Mouse (Mus musculus): ENCODE results near the gene Gm10031.

The Gm10031 gene

GRCm38 (mm10) chr1:156543999-156544398 is 20.2 kb downstream of the Gm10031 start:
- no peak for DNase-seq

GRCm38 (mm10) chr1:156558024-156558930 is 34.5 kb downstream of the Gm10031 start, which contains the start of gene Abl2:
Gene Abl2 (plus strand): TSS chr1:156558786.
- DNase-seq: peak; percentile 92 to 94

DNA sequence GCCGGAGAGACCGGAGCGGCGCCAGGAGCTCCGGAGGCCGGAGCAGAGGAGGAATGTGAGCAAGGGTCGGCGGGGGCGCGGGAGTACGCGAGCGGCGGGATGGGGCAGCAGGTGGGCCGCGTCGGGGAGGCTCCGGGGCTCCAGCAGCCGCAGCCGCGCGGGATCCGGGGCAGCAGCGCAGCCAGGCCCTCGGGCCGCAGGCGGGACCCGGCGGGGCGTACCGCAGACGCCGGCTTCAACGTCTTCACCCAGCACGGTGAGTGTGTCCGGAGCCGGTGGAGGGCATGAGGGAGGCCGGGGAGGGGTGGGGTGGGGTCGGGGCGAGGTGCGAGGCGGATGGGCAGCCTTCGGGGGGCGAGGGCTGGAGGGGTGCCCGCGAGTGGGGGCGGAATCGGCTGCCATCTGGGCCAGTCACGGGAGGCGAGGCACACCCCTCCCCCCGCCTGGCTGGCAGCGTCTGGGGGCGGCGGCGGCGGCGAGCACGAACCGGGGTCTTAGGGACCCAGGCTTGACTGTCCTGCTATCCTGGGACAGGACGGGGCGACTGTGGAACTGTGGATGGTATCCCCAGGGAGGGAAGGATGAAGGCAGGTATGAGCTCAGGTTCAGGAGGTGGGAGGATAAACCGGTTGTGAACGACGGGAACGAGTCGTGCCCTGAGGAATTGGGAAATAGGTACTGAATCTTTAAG is 35.3 kb downstream of the Gm10031 start:
- peak; percentile 85 to 89 for DNase-seq

DNA sequence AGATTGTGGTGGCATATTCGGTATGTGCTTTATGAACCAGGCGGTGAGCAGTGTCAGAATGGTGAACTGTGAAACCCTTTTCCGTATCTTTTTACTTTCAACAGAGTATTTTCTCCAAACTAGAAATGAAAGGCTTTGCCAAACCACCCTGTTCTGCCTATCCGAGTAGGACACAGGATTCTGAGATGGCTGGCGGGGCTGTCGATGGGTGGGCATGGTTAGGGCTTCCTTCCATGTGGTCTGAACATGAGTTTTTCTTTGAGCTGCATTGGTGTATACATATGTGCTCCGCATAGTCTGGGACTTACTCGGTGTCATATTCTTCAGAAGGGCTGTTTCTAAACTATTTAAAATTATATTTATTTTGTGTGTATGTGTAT is 35.8 kb downstream of the Gm10031 start:
- peak in 1 of 2 experiments; percentile 31 for DNase-seq

- DNase-seq: no peak
These were observed 36.7 kb downstream of the Gm10031 start for GRCm38 (mm10) chr1:156560500-156560899.

- no peak for DNase-seq
These were observed 41.5 kb downstream of the Gm10031 start for GRCm38 (mm10) chr1:156565328-156565727.

GRCm38 (mm10) chr1:156566132-156566531 is 42.3 kb downstream of the Gm10031 start:
- DNase-seq: peak; percentile 30 to 65

- no peak for DNase-seq
These were observed 45.8 kb downstream of the Gm10031 start for GRCm38 (mm10) chr1:156569615-156570014.

DNA sequence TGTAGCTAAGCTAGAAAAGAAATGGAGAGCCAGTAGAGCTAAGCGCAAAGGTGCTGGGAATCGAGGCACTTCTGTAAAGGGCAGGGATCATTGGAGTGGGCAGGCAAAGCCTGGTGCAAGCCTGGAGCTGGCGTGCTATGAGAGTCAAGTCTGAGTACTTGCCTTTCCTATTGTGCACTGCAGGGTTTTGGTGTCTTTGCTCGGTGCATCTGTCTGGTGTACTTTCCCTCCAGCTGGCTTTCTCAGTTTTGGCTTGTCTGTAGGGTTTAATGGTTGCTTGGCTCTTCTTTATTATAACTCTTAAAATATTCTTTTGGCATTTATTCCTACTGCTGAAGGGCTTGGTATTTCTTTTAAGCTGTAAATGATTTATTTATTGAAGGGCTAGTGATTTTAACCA is 49.1 kb downstream of the Gm10031 start:
- no peak for DNase-seq
